Mouse (Mus musculus): Measurements from ENCODE around the gene Chst11. TPM values are rescaled to one million over a fixed set of nuclear protein-coding genes. Genes with fewer than 3 reads are reported as not detected.
A peak's percentile ranks its signal among the peaks of the same experiment; 100 is the strongest.

Gene Chst11
- total and polyA plus RNA-seq, 3 experiments: 3.1 to 10.6 TPM; not detected in 1

DNA sequence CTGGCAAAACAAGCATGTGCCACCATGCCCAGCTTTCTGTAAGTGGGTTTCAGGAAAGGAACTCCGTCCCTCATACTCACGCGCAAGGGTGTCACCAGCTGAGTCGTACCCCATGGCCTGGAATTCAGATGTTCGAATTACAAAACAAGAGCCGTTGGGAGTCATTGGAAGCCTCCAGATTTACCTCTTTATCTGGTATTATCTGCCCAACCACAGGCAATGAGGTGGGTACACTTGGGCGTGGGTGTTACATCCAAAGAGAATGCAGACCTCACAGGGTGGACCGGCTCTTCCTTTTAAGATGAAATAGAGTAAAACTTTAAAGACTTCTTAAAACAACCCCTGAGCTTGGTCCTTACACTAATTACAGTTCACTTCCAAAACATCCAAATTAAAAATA lies 200.9 kb downstream of the Chst11 start:
- no peak overlapping the region for H3K4me3 ChIP-seq (ENCODE audit: control insufficient read depth in 1 of 2, insufficient read depth in 1 of 2, low read depth in 2 of 2, low read length in 2 of 2)

GRCm38 (mm10) chr10:83186984-83187383 lies 201.7 kb downstream of the Chst11 start:
- Histone ChIP-seq H3K27ac (ENCODE audit: control insufficient read depth, low read depth, low read length) (peak overlapping the region; percentile 19; the same call in 1 of the 2 replicates), H3K4me1 (ENCODE audit: control insufficient read depth in 1 of 2, insufficient read depth in 2 of 2, low read length in 2 of 2) (peaks cover 19 to 42% of the 10 kb centered on the region in 2 experiments), H3K27me3 (ENCODE audit: control insufficient read depth in 1 of 2, insufficient read depth in 2 of 2, low read length in 2 of 2) (no peaks in the 10 kb centered on the region), H3K4me3 (ENCODE audit: control insufficient read depth in 1 of 2, insufficient read depth in 1 of 2, low read depth in 2 of 2, low read length in 2 of 2) (no peak overlapping the region), H3K9ac (ENCODE audit: control insufficient read depth, low read depth, low read length, poor library complexity, severe bottlenecking) (no peak overlapping the region; the same call in 1 of the 2 replicates), H3K36me3 (ENCODE audit: control insufficient read depth in 1 of 2, insufficient read depth in 2 of 2, low read length in 2 of 2) (peaks cover 0 to 19% of the 10 kb centered on the region in 2 experiments; a peak in 2 of 4 replicates), H3K9me3 (replicated peaks; ENCODE audit: insufficient read depth, low read length) (no peaks in the 10 kb centered on the region), H3K79me2 (ENCODE audit: control insufficient read depth, insufficient read depth, low read length, poor library complexity) (no peaks in the 10 kb centered on the region)
- no peak for DNase-seq (ENCODE audit: low read depth, low spot score)
- TF ChIP-seq CTCF (IDR thresholded peaks at IDR 0.05 in 2 of 3, conservative IDR thresholded peaks at IDR 0.05 in 1 of 3; ENCODE audit: control insufficient read depth in 1 of 3, insufficient read depth in 1 of 3, low read depth in 2 of 3, low read length in 3 of 3, poor library complexity in 1 of 3, severe bottlenecking in 1 of 3) (no peak), POLR2AphosphoS2 (IDR thresholded peaks at IDR 0.05; ENCODE audit: low read length) (no peak), NRF1 (IDR thresholded peaks at IDR 0.05; ENCODE audit: insufficient read depth, low read depth, low read length, poor library complexity, severe bottlenecking) (no peak), MYB (IDR thresholded peaks at IDR 0.05; ENCODE audit: low read depth, low read length) (no peak), JUND (IDR thresholded peaks at IDR 0.05; ENCODE audit: low read depth, low read length) (no peak), SIN3A (IDR thresholded peaks at IDR 0.05; ENCODE audit: low read length) (no peak), ETS1 (IDR thresholded peaks at IDR 0.05; ENCODE audit: low read depth, low read length) (0 out of 2 replicates have a peak, but pooled peaks have one; percentile 9), MAFK (IDR thresholded peaks at IDR 0.05; ENCODE audit: borderline replicate concordance, low read depth, low read length) (no peak), TCF12 (IDR thresholded peaks at IDR 0.05; ENCODE audit: low read depth, low read length) (0 out of 2 replicates have a peak, but pooled peaks have one; percentile 17), E2F4 (IDR thresholded peaks at IDR 0.05; ENCODE audit: borderline replicate concordance, low read depth, low read length) (no peak)

More for the DNA sequence above, 200.9 kb downstream of the Chst11 start:
- no peak overlapping the region for H3K27ac ChIP-seq (ENCODE audit: control insufficient read depth, low read depth, low read length)
- H3K27me3 ChIP-seq (ENCODE audit: control insufficient read depth in 1 of 2, insufficient read depth in 2 of 2, low read length in 2 of 2): no peaks in the 10 kb centered on the region
- H3K9ac ChIP-seq (ENCODE audit: control insufficient read depth, low read depth, low read length, poor library complexity, severe bottlenecking): no peak overlapping the region
- H3K4me1 ChIP-seq (ENCODE audit: control insufficient read depth in 1 of 2, insufficient read depth in 2 of 2, low read length in 2 of 2): peaks cover 19 to 42% of the 10 kb centered on the region in 2 experiments
- H3K79me2 ChIP-seq (ENCODE audit: control insufficient read depth, insufficient read depth, low read length, poor library complexity): no peaks in the 10 kb centered on the region
- no peak for DNase-seq (ENCODE audit: low read depth, low spot score)
- peaks cover 0 to 19% of the 10 kb centered on the region in 2 experiments; a peak in 2 of 4 replicates for H3K36me3 ChIP-seq (ENCODE audit: control insufficient read depth in 1 of 2, insufficient read depth in 2 of 2, low read length in 2 of 2)
- H3K9me3 ChIP-seq (replicated peaks; ENCODE audit: insufficient read depth, low read length): no peaks in the 10 kb centered on the region
- TF ChIP-seq RCOR1 (IDR thresholded peaks at IDR 0.05; ENCODE audit: low read depth, low read length) (peak; percentile 63; the same call in 1 of the 2 replicates), POLR2AphosphoS5 (IDR thresholded peaks at IDR 0.05; ENCODE audit: borderline replicate concordance, low read depth, low read length) (no peak), GATA1 (IDR thresholded peaks at IDR 0.05; ENCODE audit: low read depth, low read length) (0 out of 2 replicates have a peak, but pooled peaks have one; percentile 26), EP300 (IDR thresholded peaks at IDR 0.05; ENCODE audit: low read depth in 1 of 2, low read length in 2 of 2) (peak; percentile 16 to 66; a peak in 2 of 4 replicates), ELF1 (IDR thresholded peaks at IDR 0.05; ENCODE audit: low read depth, low read length) (no peak), TCF12 (IDR thresholded peaks at IDR 0.05; ENCODE audit: low read depth, low read length) (no peak), BHLHE40 (IDR thresholded peaks at IDR 0.05; ENCODE audit: borderline replicate concordance, low read depth, low read length) (no peak), MXI1 (IDR thresholded peaks at IDR 0.05; ENCODE audit: low read depth, low read length) (no peak), GABPA (IDR thresholded peaks at IDR 0.05; ENCODE audit: low read depth, low read length) (no peak)
